Mouse (Mus musculus) C2C12 (cell line): ENCODE data around the gene Gkap1.

Source experiments
- CEBPB ChIP-seq: IDR thresholded peaks from one replicate; pipeline ENCODE4 v1.6.1; 2011; ENCODE audit warnings: low read depth, mild to moderate bottlenecking, control low read depth, moderate library complexity
- CTCF ChIP-seq: IDR thresholded peaks from one replicate; pipeline ENCODE4 v1.5.1; 2011; ENCODE audit not compliant: control insufficient read depth, insufficient read depth, insufficient read length

- TF ChIP-seq CTCF (no peak), CEBPB (no peak)
These were observed 423 bp downstream of the Gkap1 start for GRCm38 (mm10) chr13:58275076-58275475.
